Mouse (Mus musculus) adrenal gland, postnatal 36 days (tissue): ENCODE results near the gene Gm13691. TPM values are rescaled to one million over a fixed set of nuclear protein-coding genes. Genes with fewer than 3 reads are reported as not detected.
A peak's percentile ranks its signal among the peaks of the same experiment; 100 is the strongest.
"Not testable (repeated sequence)": the region's sequence is repeated elsewhere in the genome, so short reads cannot be mapped to it uniquely, and the experiment has no call there.

Experiments
- DNase-seq, 2 experiments: peaks; one replicate each; pipeline ENCODE4 v3.0.0; 2021; ENCODE audit warnings: mixed read lengths in 1 of 2
- long read RNA-seq, 2 experiments: library from polyadenylated mRNA; stranded (forward); transcript quantifications; one replicate each; pipeline ENCODE4 v2.0.0; 2021; ENCODE audit warnings: borderline sequencing depth in 2 of 2
- total RNA-seq, 2 experiments: library from RNA; stranded (reverse); gene quantifications; 2 replicates each; pipeline ENCODE4 v1.2.3; 2021

Gene Gm13691
- total RNA-seq, result 1 to 10 TPM; 1.5 to 1.7 TPM
- long read RNA-seq, experiment 1, result 0 reads
- long read RNA-seq, experiment 2, result 0 reads

GRCm38 (mm10) chr2:83990253-83990652, at the start of gene Gm13691:
Gm13691 (plus strand) TSS chr2:83990553.
- DNase-seq, result not testable (repeated sequence)

- DNase-seq, result peak; percentile 9 to 28
These were observed 49.4 kb upstream of the Gm13691 start, which contains the start of gene Zswim2 for GRCm38 (mm10) chr2:83940931-83941361. Zswim2 (minus strand) TSS chr2:83941228.

GRCm38 (mm10) chr2:83941378-83941777, 49.0 kb upstream of the Gm13691 start:
- DNase-seq, result no peak

GRCm38 (mm10) chr2:83941792-83942191, 48.6 kb upstream of the Gm13691 start:
- DNase-seq, result no peak

- DNase-seq, result not testable (repeated sequence)
These were observed 35.0 kb upstream of the Gm13691 start, which contains the start of gene Gm13698 for GRCm38 (mm10) chr2:83955393-83955792. Gm13698 (plus strand) TSS chr2:83955693.

- DNase-seq, result not testable (repeated sequence)
These were observed 29.1 kb upstream of the Gm13691 start, which contains the start of gene Gm13693 for GRCm38 (mm10) chr2:83961203-83961602. Gm13693 (plus strand) TSS chr2:83961503.

GRCm38 (mm10) chr2:83967013-83967412, 23.3 kb upstream of the Gm13691 start, which contains the start of gene Gm13695:
Gm13695 (plus strand) TSS chr2:83967313.
- not testable (repeated sequence) for DNase-seq

GRCm38 (mm10) chr2:83972823-83973222, 17.5 kb upstream of the Gm13691 start, which contains the start of gene Gm13696:
Gm13696 (plus strand) TSS chr2:83973123.
- not testable (repeated sequence) for DNase-seq

- DNase-seq, result not testable (repeated sequence)
These were observed 11.7 kb upstream of the Gm13691 start, which contains the start of gene Gm13694 for GRCm38 (mm10) chr2:83978633-83979032. Gm13694 (plus strand) TSS chr2:83978933.

GRCm38 (mm10) chr2:83984443-83984842, 5.9 kb upstream of the Gm13691 start, which contains the start of gene Gm13697:
Gm13697 (plus strand) TSS chr2:83984743.
- DNase-seq, result not testable (repeated sequence)

- peak in 1 of 2 experiments; percentile 5 for DNase-seq
These were observed 3.4 kb downstream of the Gm13691 start for GRCm38 (mm10) chr2:83993639-83994255.

GRCm38 (mm10) chr2:83994526-83994925, 4.2 kb downstream of the Gm13691 start:
- DNase-seq, result not testable (repeated sequence)

- DNase-seq, result no peak
These were observed 18.6 kb downstream of the Gm13691 start for GRCm38 (mm10) chr2:84008913-84009312.

GRCm38 (mm10) chr2:84009818-84010217, 19.5 kb downstream of the Gm13691 start:
- peak; percentile 0 to 4 for DNase-seq

- no peak for DNase-seq
These were observed 24.2 kb downstream of the Gm13691 start for GRCm38 (mm10) chr2:84014572-84014971.

- DNase-seq, result not testable (repeated sequence)
These were observed 25.9 kb downstream of the Gm13691 start for GRCm38 (mm10) chr2:84016291-84016690.

GRCm38 (mm10) chr2:84018330-84018729, 28.0 kb downstream of the Gm13691 start:
- DNase-seq, result no peak

GRCm38 (mm10) chr2:84019519-84020305, 29.4 kb downstream of the Gm13691 start:
- DNase-seq, result peak; percentile 15 to 21

- no peak for DNase-seq
These were observed 31.6 kb downstream of the Gm13691 start for GRCm38 (mm10) chr2:84021930-84022329.

GRCm38 (mm10) chr2:84022905-84023304, 32.6 kb downstream of the Gm13691 start:
- DNase-seq, result peak; percentile 5 to 13

- no peak for DNase-seq
These were observed 33.0 kb downstream of the Gm13691 start for GRCm38 (mm10) chr2:84023319-84023718.

- DNase-seq, result peak in 1 of 2 experiments; percentile 12
These were observed 34.9 kb downstream of the Gm13691 start for GRCm38 (mm10) chr2:84025217-84025616.
